Mouse (Mus musculus): ENCODE data around the gene Cep170b.

GRCm38 (mm10) chr12:112693185-112694126 lies 26.8 kb upstream of the Cep170b start:
- TF ChIP-seq CTCF (IDR thresholded peaks at IDR 0.05; ENCODE audit: low read depth) (no peak), EP300 (IDR thresholded peaks at IDR 0.05; ENCODE audit: low read depth) (no peak)

All from liver, embryonic 14.5 days (tissue).